ENCODE assay signal across 22 mouse cellular contexts in the genomic region with DNA sequence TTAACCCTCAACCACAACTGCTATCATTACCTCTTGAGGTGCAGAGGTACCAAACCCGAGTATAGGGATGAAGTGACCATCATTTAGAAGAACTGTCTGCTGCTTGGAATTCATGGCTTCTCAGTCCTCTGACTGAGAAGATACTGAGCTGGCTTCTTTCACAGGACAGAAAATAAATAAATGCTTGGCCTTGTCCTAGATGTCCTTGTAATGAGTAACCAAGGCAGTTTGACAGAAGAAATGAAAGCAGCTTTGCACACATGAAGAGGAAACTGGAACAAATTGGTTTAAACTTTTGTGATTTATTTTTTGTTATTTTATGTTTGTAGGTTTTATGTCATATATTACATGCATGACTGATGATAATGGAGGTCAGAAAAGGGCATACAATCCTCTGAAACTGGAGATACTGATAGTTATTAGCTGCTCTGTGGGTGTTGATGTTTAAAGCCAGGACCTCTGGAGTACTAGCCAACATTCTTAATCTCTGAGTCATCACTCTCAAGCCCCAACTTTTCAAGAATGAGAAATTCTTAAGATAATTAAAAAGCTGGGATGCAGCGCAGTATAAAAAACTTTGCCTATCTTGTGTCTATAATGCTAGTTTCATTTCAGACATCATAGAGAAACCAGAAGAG. TPM values are rescaled to one million over a fixed set of nuclear protein-coding genes. Genes with fewer than 3 reads are reported as not detected.
"Had no signal": no experiment of that assay in that cellular context is flagged by ENCODE, and none has a peak within 500 bp of the region (broad histone marks: within the 10 kb centered on the region; RNA-seq: fewer than 3 reads in every experiment).

Gene Akr1c20, minus strand, starts transcription at position 145 of the 638 bp plus-strand sequence.

- H3K36me3 ChIP-seq: midbrain, embryonic 13.5 days; stomach, embryonic 15.5 days had no signal

- DNase-seq: kidney, adult 11 months; left cerebral cortex, postnatal 4 days; lung, adult 2 months; lung, postnatal 36 days; right cerebral cortex, postnatal 14 days; thymus, adult 2 months; thymus, postnatal 25 days had no signal

- H3K4me3 ChIP-seq: midbrain, embryonic 13.5 days; stomach, embryonic 15.5 days had no signal

- H3K4me1 ChIP-seq: midbrain, embryonic 13.5 days; stomach, embryonic 15.5 days had no signal

- H3K4me2 ChIP-seq: midbrain, embryonic 13.5 days; stomach, embryonic 15.5 days had no signal

- H3K27me3 ChIP-seq: midbrain, embryonic 13.5 days; stomach, embryonic 15.5 days had no signal

- H3K9ac ChIP-seq: liver, embryonic 14.5 days; midbrain, embryonic 13.5 days; stomach, embryonic 15.5 days had no signal

- H3K9me3 ChIP-seq: midbrain, embryonic 13.5 days; stomach, embryonic 15.5 days had no signal

- H3K27ac ChIP-seq: liver, embryonic 14.5 days; midbrain, embryonic 13.5 days; stomach, embryonic 15.5 days had no signal

- ATAC-seq: lung, postnatal 0 days; midbrain, embryonic 13.5 days had no signal

RNA-seq across cellular contexts. Expression of gene Akr1c20, which starts in this region (rescaled TPM):
- total RNA-seq: layer of hippocampus, adult 8-10 months; layer of hippocampus, postnatal 14 days; left cerebral cortex, adult 18-20 months; left cerebral cortex, postnatal 10 days; left cerebral cortex, postnatal 4 days; megakaryocyte progenitor cell, adult 5-6 weeks; midbrain, postnatal 0 days had no signal
- polyA plus RNA-seq: kidney, embryonic 16.5 days; large intestine, adult 2 months; limb, embryonic 14.5 days; lung, adult 2 months; lung, postnatal 0 days; midbrain, embryonic 13.5 days; midbrain, postnatal 0 days; neural tube, embryonic 14.5 days; spleen, adult 2 months; stomach, embryonic 15.5 days; thymus, adult 2 months had no signal
